Mouse (Mus musculus) lung, embryonic 16.5 days (tissue): ENCODE data around the gene Cyp17a1. TPM values are rescaled to one million over a fixed set of nuclear protein-coding genes. Genes with fewer than 3 reads are reported as not detected.

Experiments used
- ATAC-seq: fragments of 200-750 bp; cut with Nextera tagmentation; 2 replicates; pipeline ENCODE4 v1.8.0; 2017; ENCODE audit warnings: low read depth, mild to moderate bottlenecking, moderate library complexity
- H3K27ac ChIP-seq: fragments of 300-500 bp; sonication (generic); 2 replicates; pipeline ENCODE4 v1.5.1; 2014; ENCODE audit warnings: mild to moderate bottlenecking, control low read depth, low read length
- H3K27me3 ChIP-seq: fragments of 300-500 bp; sonication (generic); 2 replicates; pipeline ENCODE4 v1.6.1; 2014; ENCODE audit warnings: low read depth, low read length, mixed read lengths; ENCODE audit not compliant: control insufficient read depth, insufficient read depth
- H3K36me3 ChIP-seq: fragments of 300-500 bp; sonication (generic); 2 replicates; pipeline ENCODE4 v1.6.1; 2014; ENCODE audit warnings: low read length; ENCODE audit not compliant: control insufficient read depth, insufficient read depth
- H3K4me1 ChIP-seq: fragments of 300-500 bp; sonication (generic); replicated peaks from 2 replicates; pipeline ENCODE4 v1.6.1; 2014; ENCODE audit warnings: low read length, mixed read lengths; ENCODE audit not compliant: control insufficient read depth, insufficient read depth
- H3K4me2 ChIP-seq: fragments of 300-500 bp; sonication (generic); 2 replicates; pipeline ENCODE4 v1.6.1; 2014; ENCODE audit warnings: low read depth, low read length, control low read depth
- H3K4me3 ChIP-seq: fragments of 300-500 bp; sonication (generic); 2 replicates; pipeline ENCODE4 v1.5.1; 2014; ENCODE audit warnings: mild to moderate bottlenecking, low read length, control low read depth
- H3K9ac ChIP-seq: fragments of 300-500 bp; sonication (generic); 2 replicates; pipeline ENCODE4 v1.6.1; 2014; ENCODE audit warnings: low read length, control low read depth
- H3K9me3 ChIP-seq: fragments of 300-500 bp; sonication (generic); 2 replicates; pipeline ENCODE4 v1.6.1; 2016; ENCODE audit warnings: low read length; ENCODE audit not compliant: control insufficient read depth
- WGBS: fragments of 180-500 bp; shearing (Covaris S2); extraction: QIAGEN DNeasy Blood & Tissue Kit; methylation state at CpG from one replicate; pipeline ENCODE4 v1.1.7; 2014; 5-methylcytosine and 5-hydroxymethylcytosine counted together
- polyA plus RNA-seq: library from polyadenylated mRNA; unstranded; fragments of >200 nt; fragmentation: Nextera tagmentation; extraction: Ambion mirVana; gene quantifications from 2 replicates; pipeline ENCODE4 v1.2.1, GENCODE M21; 2015

Cyp17a1 gene
- polyA plus RNA-seq, result 0.09 and 0.38 TPM in 2 replicates

DNA sequence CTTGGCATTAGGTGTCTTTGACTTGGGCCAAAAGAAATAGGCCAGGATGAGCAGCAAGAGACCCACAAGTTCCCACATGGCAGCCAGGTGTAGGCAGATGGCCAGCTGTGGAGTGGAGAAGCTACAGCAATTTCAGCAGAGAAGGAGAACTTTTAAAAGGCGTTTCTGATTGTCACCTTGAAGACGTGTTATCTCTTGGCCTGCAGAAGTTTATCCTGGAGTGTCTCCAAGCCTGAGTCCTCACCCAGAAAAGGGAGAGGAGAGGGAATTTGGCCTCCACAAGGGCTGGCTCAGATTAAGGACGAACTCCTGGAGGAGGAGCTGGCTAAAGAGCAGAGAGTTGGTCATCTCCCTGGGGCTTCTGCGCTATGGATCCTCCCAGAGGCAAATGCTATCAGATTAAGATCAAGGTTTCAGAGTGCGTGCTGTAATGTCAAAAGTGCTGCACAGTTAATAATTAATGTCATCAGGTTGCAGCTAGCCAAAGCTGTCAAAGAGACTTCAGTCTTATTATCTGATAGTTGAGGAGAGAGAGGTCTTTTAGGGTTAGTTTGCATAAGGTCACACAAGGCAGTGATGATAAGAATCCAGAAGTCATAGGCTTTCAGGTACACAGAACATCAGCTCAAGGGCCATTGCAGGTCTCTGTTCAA lies at the start of gene Cyp17a1:
Gene Cyp17a1 (minus strand): TSS at position 407 of the 653 bp plus-strand sequence.
- WGBS, result 21% methylated on average over 5 of the region's 5 CpGs
- Histone ChIP-seq H3K27ac (no peak within 1 kb of the TSS), H3K4me3 (no peak within 1 kb of the TSS), H3K36me3 (no peaks in the 10 kb centered on the region), H3K9me3 (no peaks in the 10 kb centered on the region), H3K4me1 (peaks cover 2% of the 10 kb centered on the region; the same call in 1 of the 2 replicates), H3K27me3 (no peaks in the 10 kb centered on the region), H3K9ac (no peak within 1 kb of the TSS), H3K4me2 (no peak within 1 kb of the TSS)
- ATAC-seq, result no peak

- Histone ChIP-seq H3K27me3 (no peaks in the 10 kb centered on the region), H3K9ac (no peak overlapping the region), H3K4me1 (no peaks in the 10 kb centered on the region), H3K27ac (no peak overlapping the region), H3K4me3 (no peak overlapping the region), H3K4me2 (no peak overlapping the region), H3K36me3 (peaks cover 7% of the 10 kb centered on the region; the same call in 1 of the 2 replicates), H3K9me3 (no peaks in the 10 kb centered on the region)
- no peak for ATAC-seq
- 79% methylated on average over 4 of the region's 4 CpGs for WGBS
Observed at GRCm38 (mm10) chr19:46718150-46718549, 45.2 kb upstream of the Cyp17a1 start.

DNA sequence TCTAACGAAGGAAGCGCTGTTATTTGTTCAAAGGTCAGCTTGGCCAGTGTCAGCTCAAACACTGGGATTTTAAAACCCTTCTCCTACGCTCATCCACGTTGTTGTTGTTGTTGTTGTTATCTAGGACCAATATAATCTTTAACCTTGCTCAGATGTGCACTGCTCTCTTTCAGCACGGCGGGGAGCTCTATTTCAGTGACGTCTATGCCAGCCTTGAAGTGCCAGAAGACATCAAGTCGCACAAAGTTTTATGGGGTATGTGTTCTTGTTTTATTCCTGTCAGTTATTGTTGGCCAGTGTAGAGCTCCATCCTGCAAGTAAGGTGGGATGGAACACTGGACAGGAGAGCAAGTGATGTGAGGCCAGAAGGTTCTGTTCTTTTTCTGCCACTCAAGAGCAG lies 42.0 kb upstream of the Cyp17a1 start:
- ATAC-seq, result no peak
- no peaks in the 10 kb centered on the region for H3K4me1 ChIP-seq
- H3K36me3 ChIP-seq, result peaks cover 4% of the 10 kb centered on the region; the same call in 1 of the 2 replicates
- H3K4me3 ChIP-seq, result no peak overlapping the region
- H3K9me3 ChIP-seq, result no peaks in the 10 kb centered on the region
- no peak overlapping the region for H3K4me2 ChIP-seq
- 85% methylated on average over 8 of the region's 8 CpGs for WGBS
- no peak overlapping the region for H3K9ac ChIP-seq
- H3K27ac ChIP-seq, result no peak overlapping the region
- H3K27me3 ChIP-seq, result no peaks in the 10 kb centered on the region

DNA sequence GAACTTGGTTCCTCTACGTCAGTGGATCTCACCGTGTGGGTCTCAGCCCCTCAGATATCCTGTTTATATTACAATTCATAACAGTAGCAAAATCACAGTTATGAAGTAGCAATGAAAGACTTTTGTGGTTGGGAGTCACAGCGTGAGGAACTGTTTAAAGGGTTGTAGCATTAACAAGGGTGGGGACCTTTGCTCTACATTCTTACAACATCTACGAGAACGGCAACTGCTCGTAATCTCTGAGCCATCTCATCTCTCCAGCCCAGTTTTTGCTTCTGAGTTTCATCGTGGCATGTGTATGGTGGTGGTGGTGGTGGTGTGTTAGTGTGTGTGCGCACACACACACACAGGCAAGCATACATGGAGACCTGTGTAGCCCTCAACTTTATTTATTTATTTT lies 41.3 kb upstream of the Cyp17a1 start:
- Histone ChIP-seq H3K27me3 (no peaks in the 10 kb centered on the region), H3K27ac (no peak overlapping the region), H3K9me3 (no peaks in the 10 kb centered on the region), H3K4me3 (no peak overlapping the region), H3K36me3 (peaks cover 4% of the 10 kb centered on the region; the same call in 1 of the 2 replicates), H3K4me1 (no peaks in the 10 kb centered on the region), H3K9ac (no peak overlapping the region), H3K4me2 (no peak overlapping the region)
- ATAC-seq, result no peak
- WGBS, result 67% methylated on average over 8 of the region's 8 CpGs

DNA sequence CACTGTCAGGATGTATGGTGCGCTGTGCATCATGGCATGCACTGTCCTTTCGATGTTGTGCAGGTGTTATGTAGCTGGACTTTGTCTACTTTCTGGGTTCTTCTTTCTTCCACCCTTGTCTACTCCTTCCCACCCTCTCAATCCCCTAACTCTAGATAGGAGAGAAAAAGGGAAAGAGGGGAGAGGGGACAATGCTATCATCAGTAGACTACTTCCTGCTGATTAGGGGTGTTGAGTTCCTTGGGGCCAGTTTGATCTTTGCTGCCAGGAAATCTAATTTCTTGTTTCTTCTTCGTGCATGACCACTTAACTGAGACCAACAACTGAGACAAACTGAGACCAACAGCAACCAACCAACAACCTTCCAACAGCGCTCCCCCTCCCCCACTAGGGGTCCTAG lies 37.6 kb upstream of the Cyp17a1 start:
- no peaks in the 10 kb centered on the region for H3K36me3 ChIP-seq
- H3K4me1 ChIP-seq, result peaks cover 7% of the 10 kb centered on the region
- H3K27ac ChIP-seq, result no peak overlapping the region
- H3K9me3 ChIP-seq, result no peaks in the 10 kb centered on the region
- H3K4me2 ChIP-seq, result no peak overlapping the region
- no peak for ATAC-seq
- H3K9ac ChIP-seq, result no peak overlapping the region
- WGBS, result 81% methylated on average over 4 of the region's 4 CpGs
- H3K27me3 ChIP-seq, result no peaks in the 10 kb centered on the region
- H3K4me3 ChIP-seq, result no peak overlapping the region

- WGBS, result 6% methylated on average over 31 of the region's 31 CpGs
- Histone ChIP-seq H3K4me2 (peak within 1 kb of the TSS; percentile 90), H3K4me3 (peak within 1 kb of the TSS; percentile 60), H3K27ac (peak within 1 kb of the TSS; percentile 43), H3K36me3 (no peaks in the 10 kb centered on the region), H3K27me3 (no peaks in the 10 kb centered on the region), H3K9ac (peak within 1 kb of the TSS; percentile 77), H3K4me1 (peaks cover 7% of the 10 kb centered on the region), H3K9me3 (no peaks in the 10 kb centered on the region)
- ATAC-seq, result peak; percentile 80
Observed at GRCm38 (mm10) chr19:46707296-46708151, 34.6 kb upstream of the Cyp17a1 start, which contains the start of gene As3mt. TSS of gene As3mt (plus strand) at chr19:46707458.

DNA sequence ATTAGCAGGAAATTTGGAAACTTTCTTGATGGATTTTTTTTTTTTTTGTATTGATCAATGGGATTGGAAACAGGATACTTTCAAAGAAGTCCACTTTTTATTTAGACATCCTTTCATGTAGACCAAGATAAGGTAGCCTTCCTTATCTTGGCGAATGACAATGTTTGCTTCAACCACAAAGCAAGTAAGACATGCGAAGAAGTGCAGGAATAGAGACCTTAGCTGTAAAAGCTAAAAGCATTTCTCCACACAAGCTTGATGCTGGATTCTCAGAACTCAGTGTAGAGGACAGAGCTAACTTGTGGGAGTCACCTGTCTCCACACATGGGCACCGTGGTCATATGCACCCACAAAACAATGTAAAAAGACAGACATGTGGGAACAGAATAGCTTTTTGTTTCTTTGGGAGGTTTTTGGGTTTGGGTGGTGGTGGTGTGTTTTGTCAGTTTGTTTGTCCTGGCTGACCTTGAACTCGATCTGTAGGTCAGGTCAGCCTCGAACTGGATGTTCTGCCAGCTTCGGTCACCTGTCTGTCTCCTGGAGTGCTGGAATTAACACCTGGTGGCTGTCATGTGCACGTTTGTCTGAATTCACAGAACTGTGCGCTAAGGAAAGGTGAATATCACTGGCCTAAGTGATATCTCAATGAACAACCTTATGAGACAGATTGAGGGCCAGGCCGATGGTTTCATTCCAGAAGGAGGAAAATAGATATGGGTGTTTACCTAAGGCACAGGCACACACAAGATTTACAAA lies 33.7 kb upstream of the Cyp17a1 start:
- no peaks in the 10 kb centered on the region for H3K27me3 ChIP-seq
- peaks cover 7% of the 10 kb centered on the region for H3K4me1 ChIP-seq
- no peaks in the 10 kb centered on the region for H3K9me3 ChIP-seq
- peak overlapping the region; percentile 60 for H3K4me3 ChIP-seq
- 54% methylated on average over 9 of the region's 9 CpGs for WGBS
- no peak for ATAC-seq
- peak overlapping the region; percentile 77 for H3K9ac ChIP-seq
- H3K4me2 ChIP-seq, result peak overlapping the region; percentile 90
- no peak overlapping the region for H3K27ac ChIP-seq
- no peaks in the 10 kb centered on the region for H3K36me3 ChIP-seq

DNA sequence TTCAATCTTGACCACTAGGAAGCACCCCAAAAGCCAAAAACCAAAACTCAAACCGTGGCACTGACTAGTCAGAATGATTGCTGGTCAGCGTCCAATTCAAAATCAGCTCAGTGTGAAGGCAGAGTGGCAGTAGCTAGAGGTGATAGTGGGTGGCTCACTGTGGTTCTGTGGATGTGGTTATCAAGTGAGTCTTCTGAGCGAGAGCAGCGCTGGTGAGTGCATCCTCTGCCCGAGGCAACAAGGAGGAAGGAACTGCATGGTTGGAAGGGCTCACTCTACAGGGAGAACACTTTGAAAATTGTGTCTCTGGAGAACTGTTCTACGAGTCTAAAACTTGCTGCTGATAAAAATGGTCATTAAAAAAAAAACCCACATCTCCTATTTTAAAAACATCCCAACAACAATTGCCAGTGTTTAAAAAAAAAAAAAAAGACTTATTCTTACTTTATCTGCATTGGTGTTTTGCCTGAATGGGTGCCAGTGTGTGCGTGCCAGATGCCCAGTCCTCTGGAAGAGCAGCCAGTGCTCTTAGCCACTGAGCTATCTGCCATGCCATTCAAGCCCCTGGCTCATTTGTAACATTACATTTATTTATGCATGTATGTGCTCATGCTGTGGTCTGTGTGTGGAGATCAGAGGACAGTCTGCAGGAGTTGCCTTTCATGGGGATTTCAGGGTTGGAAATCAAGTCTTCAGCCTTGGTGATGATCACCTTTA lies 33.0 kb upstream of the Cyp17a1 start:
- H3K4me2 ChIP-seq, result no peak overlapping the region
- H3K9me3 ChIP-seq, result no peaks in the 10 kb centered on the region
- 52% methylated on average over 7 of the region's 7 CpGs for WGBS
- ATAC-seq, result no peak
- no peak overlapping the region for H3K27ac ChIP-seq
- no peak overlapping the region for H3K9ac ChIP-seq
- H3K27me3 ChIP-seq, result no peaks in the 10 kb centered on the region
- no peak overlapping the region for H3K4me3 ChIP-seq
- H3K36me3 ChIP-seq, result 0 out of 2 replicates have a peak, but pooled peaks cover 2% of the 10 kb centered on the region
- peaks cover 7% of the 10 kb centered on the region for H3K4me1 ChIP-seq
